Mouse (Mus musculus): Measurements from ENCODE around the gene Fam184a. TPM values are rescaled to one million over a fixed set of nuclear protein-coding genes. Genes with fewer than 3 reads are reported as not detected.

The Fam184a gene
- total RNA-seq (2014; rRNA removed) (20.3 and 20.5 TPM in 2 replicates), polyA plus RNA-seq (2015; fragmentation: Nextera tagmentation; extraction: Ambion mirVana) (6.3 and 10.3 TPM in 2 replicates)

DNA sequence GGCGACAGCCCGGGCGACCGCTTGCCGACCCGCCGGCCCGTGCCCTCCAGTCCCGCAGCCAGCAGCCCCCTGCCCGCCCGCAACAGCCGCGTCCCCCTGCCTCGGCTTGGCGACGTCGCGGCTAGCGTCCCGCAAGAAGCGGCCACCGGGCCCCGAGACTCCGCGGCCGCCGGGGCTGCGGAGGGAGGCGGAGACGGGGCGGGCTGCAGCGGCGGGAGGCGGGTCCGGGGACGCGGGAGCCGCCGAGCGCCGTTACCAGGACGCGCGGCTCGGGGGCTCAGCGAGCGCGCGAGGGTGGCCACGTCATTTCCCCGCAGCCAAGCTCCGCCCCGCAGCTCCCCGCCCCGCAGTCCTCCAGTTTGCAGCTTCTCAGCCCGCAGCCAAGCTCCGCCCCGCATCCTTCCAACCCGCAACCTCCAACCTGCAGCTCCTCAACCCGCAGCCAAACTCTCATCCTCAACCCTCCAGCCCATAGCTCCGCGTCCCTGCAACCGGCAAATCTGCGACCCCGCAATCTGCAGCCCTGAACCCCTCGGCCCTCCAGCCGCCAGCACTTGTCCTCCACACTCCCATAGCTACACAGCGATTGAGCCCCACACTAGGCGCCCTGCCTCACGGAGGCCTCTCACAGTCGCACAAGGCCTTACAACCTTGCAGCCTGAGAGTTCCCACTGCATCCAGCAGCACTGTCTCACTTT lies at the start of gene Fam184a:
Gene Fam184a (minus strand): TSS at position 169 of the 698 bp plus-strand sequence.
- peak within 1 kb of the TSS; percentile 93 for H3K4me2 ChIP-seq (ENCODE audit: low read depth)
- 2% methylated on average over 59 of the region's 71 CpGs for WGBS
- H3K36me3 ChIP-seq (ENCODE audit: insufficient read depth): no peaks in the 10 kb centered on the region
- DNase-seq (peak; percentile 90), ATAC-seq (peak; percentile 98)
- TF ChIP-seq CTCF (IDR thresholded peaks at IDR 0.05; ENCODE audit: low read depth): no peak
- H3K9me3 ChIP-seq (ENCODE audit: low read length): no peaks in the 10 kb centered on the region
- H3K27ac ChIP-seq (ENCODE audit: low read depth, low read length): peak within 1 kb of the TSS; percentile 70
- peak within 1 kb of the TSS; percentile 77 for H3K9ac ChIP-seq
- H3K4me1 ChIP-seq (ENCODE audit: insufficient read depth): 0 out of 2 replicates have a peak, but pooled peaks cover 6% of the 10 kb centered on the region
- no peaks in the 10 kb centered on the region for H3K27me3 ChIP-seq (ENCODE audit: insufficient read depth, low read length)
- H3K4me3 ChIP-seq (ENCODE audit: low read depth, low read length): peak within 1 kb of the TSS; percentile 82

DNA sequence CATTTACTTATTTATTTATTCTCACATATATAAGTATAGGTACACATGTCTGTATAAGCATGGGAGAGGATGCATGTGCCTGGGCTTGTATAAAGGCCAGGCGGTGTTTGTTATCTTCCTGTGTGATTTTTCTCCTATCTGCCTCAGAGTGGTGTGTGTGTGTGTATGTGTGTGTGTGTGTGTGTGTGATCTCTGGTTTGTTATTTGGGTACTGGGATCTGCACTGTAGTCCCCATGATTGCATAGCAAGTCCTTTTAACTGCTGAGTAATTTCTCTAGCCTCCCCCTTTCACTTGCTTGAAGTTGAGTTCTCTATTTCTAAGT lies 45.3 kb upstream of the Fam184a start:
- Histone ChIP-seq H3K4me1 (ENCODE audit: insufficient read depth) (no peaks in the 10 kb centered on the region), H3K9ac (no peak overlapping the region), H3K4me3 (ENCODE audit: low read depth, low read length) (no peak overlapping the region), H3K36me3 (ENCODE audit: insufficient read depth) (no peaks in the 10 kb centered on the region), H3K9me3 (ENCODE audit: low read length) (no peaks in the 10 kb centered on the region), H3K27ac (ENCODE audit: low read depth, low read length) (no peak overlapping the region), H3K4me2 (ENCODE audit: low read depth) (no peak overlapping the region), H3K27me3 (ENCODE audit: insufficient read depth, low read length) (no peaks in the 10 kb centered on the region)
- no peak for TF ChIP-seq CTCF (IDR thresholded peaks at IDR 0.05; ENCODE audit: low read depth)
- 96% methylated on average over 1 of the region's 1 CpGs for WGBS
- DNase-seq: no peak
- peak; percentile 23; the same call in 1 of the 2 replicates for ATAC-seq

DNA sequence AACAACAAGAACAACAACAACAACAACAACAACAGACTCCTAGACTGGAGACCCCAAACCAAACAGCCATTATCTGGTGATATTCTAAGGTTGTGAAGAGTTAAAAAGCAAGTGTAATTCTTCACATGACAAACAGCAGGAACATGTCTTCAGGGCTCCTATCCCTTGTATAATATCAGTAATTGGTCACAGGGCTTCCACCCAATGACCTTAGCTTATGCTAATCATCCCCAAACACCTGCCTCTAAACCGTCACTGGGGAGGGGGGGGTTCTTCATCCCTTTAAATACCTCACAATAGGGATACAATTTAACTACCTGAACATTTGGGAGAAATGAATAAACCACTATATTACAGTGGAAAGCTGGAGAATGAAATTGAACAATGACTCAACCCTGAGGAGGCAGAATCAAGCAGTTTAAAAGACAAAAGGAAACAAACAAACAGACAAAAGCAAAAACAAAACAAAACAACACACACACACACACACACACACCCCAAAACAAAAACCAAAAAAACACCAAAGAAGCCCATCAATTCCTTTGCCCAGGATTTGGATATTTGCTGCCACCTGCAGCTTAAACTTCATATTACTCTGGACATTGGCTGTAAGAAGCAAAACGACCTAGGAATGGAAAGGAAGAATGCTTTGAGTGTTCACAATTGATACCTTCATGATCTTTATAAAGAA lies 44.8 kb upstream of the Fam184a start:
- Histone ChIP-seq H3K36me3 (ENCODE audit: insufficient read depth) (no peaks in the 10 kb centered on the region), H3K4me1 (ENCODE audit: insufficient read depth) (no peaks in the 10 kb centered on the region), H3K4me3 (ENCODE audit: low read depth, low read length) (no peak overlapping the region), H3K9ac (no peak overlapping the region), H3K27me3 (ENCODE audit: insufficient read depth, low read length) (no peaks in the 10 kb centered on the region), H3K27ac (ENCODE audit: low read depth, low read length) (no peak overlapping the region), H3K9me3 (ENCODE audit: low read length) (no peaks in the 10 kb centered on the region), H3K4me2 (ENCODE audit: low read depth) (no peak overlapping the region)
- TF ChIP-seq CTCF (IDR thresholded peaks at IDR 0.05; ENCODE audit: low read depth): peak; percentile 75
- peak; percentile 71 for DNase-seq
- WGBS: 9% methylated on average over 2 of the region's 2 CpGs
- ATAC-seq: peak; percentile 58; the same call in 1 of the 2 replicates

DNA sequence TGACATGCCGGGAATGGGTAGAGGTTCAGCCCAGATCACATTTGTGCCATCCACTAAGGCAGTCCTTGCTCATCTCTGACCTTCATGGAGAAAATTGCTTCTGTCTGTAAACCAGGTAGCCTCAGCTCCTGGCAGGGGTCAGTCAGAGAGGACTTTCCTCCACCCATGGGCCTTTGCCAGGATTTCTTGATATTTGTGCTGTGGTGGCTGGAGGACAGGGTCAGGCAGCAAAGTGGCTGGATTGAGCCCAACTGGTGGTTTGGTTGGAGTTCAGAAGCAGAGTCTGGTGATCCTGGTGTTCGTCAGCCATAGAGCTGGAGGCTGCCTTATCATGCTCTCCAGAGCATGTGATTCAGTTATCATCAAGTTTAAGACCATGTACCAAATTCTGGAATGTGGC lies 40.4 kb upstream of the Fam184a start:
- no peak for TF ChIP-seq CTCF (IDR thresholded peaks at IDR 0.05; ENCODE audit: low read depth)
- H3K36me3 ChIP-seq (ENCODE audit: insufficient read depth): no peaks in the 10 kb centered on the region
- no peaks in the 10 kb centered on the region for H3K4me1 ChIP-seq (ENCODE audit: insufficient read depth)
- no peak overlapping the region for H3K4me2 ChIP-seq (ENCODE audit: low read depth)
- DNase-seq (no peak), ATAC-seq (no peak)
- WGBS: 86% methylated on average over 2 of the region's 2 CpGs
- no peak overlapping the region for H3K9ac ChIP-seq
- no peak overlapping the region for H3K27ac ChIP-seq (ENCODE audit: low read depth, low read length)
- H3K9me3 ChIP-seq (ENCODE audit: low read length): no peaks in the 10 kb centered on the region
- no peak overlapping the region for H3K4me3 ChIP-seq (ENCODE audit: low read depth, low read length)
- no peaks in the 10 kb centered on the region for H3K27me3 ChIP-seq (ENCODE audit: insufficient read depth, low read length)

DNA sequence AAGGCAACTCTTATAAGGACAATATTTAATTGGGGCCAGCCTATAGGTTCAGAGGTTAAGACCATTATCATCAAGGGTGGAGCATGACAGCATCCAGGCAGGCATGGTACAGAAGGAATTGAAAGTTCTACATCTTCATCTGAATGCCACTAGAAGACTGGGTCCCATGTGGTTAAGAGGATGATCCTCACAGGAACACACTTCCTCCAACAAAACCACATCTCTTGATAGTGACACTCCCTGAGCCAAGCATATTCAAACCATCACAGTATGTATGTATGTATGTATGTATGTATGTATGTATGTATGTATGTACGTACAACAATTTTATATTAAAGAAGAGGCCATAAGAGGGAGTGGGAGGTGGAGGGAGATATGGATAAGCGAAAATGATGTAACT lies 25.7 kb upstream of the Fam184a start:
- 91% methylated on average over 2 of the region's 2 CpGs for WGBS
- Histone ChIP-seq H3K27me3 (ENCODE audit: insufficient read depth, low read length) (no peaks in the 10 kb centered on the region), H3K36me3 (ENCODE audit: insufficient read depth) (no peaks in the 10 kb centered on the region)

GRCm38 (mm10) chr10:53772708-53773107 lies 21.8 kb upstream of the Fam184a start:
- DNase-seq (no peak), ATAC-seq (no peak)
- WGBS: 88% methylated on average over 4 of the region's 4 CpGs
- no peaks in the 10 kb centered on the region for H3K36me3 ChIP-seq (ENCODE audit: insufficient read depth)
- no peaks in the 10 kb centered on the region for H3K9me3 ChIP-seq (ENCODE audit: low read length)
- no peaks in the 10 kb centered on the region for H3K4me1 ChIP-seq (ENCODE audit: insufficient read depth)
- H3K4me3 ChIP-seq (ENCODE audit: low read depth, low read length): no peak overlapping the region
- H3K4me2 ChIP-seq (ENCODE audit: low read depth): no peak overlapping the region
- H3K27me3 ChIP-seq (ENCODE audit: insufficient read depth, low read length): no peaks in the 10 kb centered on the region
- H3K9ac ChIP-seq: no peak overlapping the region
- H3K27ac ChIP-seq (ENCODE audit: low read depth, low read length): no peak overlapping the region
- TF ChIP-seq CTCF (IDR thresholded peaks at IDR 0.05; ENCODE audit: low read depth): no peak

More for the DNA sequence above, 25.7 kb upstream of the Fam184a start:
- Histone ChIP-seq H3K4me2 (ENCODE audit: low read depth) (no peak overlapping the region), H3K9ac (no peak overlapping the region), H3K4me3 (ENCODE audit: low read depth, low read length) (no peak overlapping the region), H3K9me3 (ENCODE audit: low read length) (no peaks in the 10 kb centered on the region), H3K4me1 (ENCODE audit: insufficient read depth) (no peaks in the 10 kb centered on the region), H3K27ac (ENCODE audit: low read depth, low read length) (no peak overlapping the region)
- TF ChIP-seq CTCF (IDR thresholded peaks at IDR 0.05; ENCODE audit: low read depth): no peak
- DNase-seq (no peak), ATAC-seq (no peak)

- H3K4me3 ChIP-seq (ENCODE audit: low read depth, low read length): no peak overlapping the region
- H3K4me2 ChIP-seq (ENCODE audit: low read depth): no peak overlapping the region
- H3K9ac ChIP-seq: no peak overlapping the region
- H3K27me3 ChIP-seq (ENCODE audit: insufficient read depth, low read length): no peaks in the 10 kb centered on the region
- no peaks in the 10 kb centered on the region for H3K9me3 ChIP-seq (ENCODE audit: low read length)
- 67% methylated on average over 2 of the region's 2 CpGs for WGBS
- TF ChIP-seq CTCF (IDR thresholded peaks at IDR 0.05; ENCODE audit: low read depth): no peak
- DNase-seq (no peak), ATAC-seq (no peak)
- H3K4me1 ChIP-seq (ENCODE audit: insufficient read depth): no peaks in the 10 kb centered on the region
- H3K27ac ChIP-seq (ENCODE audit: low read depth, low read length): no peak overlapping the region
- no peaks in the 10 kb centered on the region for H3K36me3 ChIP-seq (ENCODE audit: insufficient read depth)
These were observed 20.6 kb upstream of the Fam184a start for GRCm38 (mm10) chr10:53771480-53771879.
